Mouse (Mus musculus) embryo, embryonic 11.5 days (tissue): ENCODE data around the gene Mrpl52.

Experiments used
- DNase-seq: peaks from one replicate; pipeline ENCODE4 v3.0.0-alpha.2; 2012; ENCODE audit warnings: low read depth, low spot score

Mrpl52 gene

GRCm38 (mm10) chr14:54426689-54427398 is at the start of gene Mrpl52:
Mrpl52 (plus strand) TSS chr14:54426909.
- peak; percentile 90 for DNase-seq

- no peak for DNase-seq
Observed at GRCm38 (mm10) chr14:54377166-54377565, 49.5 kb upstream of the Mrpl52 start.

GRCm38 (mm10) chr14:54379571-54379970 is 47.1 kb upstream of the Mrpl52 start:
- DNase-seq: no peak

GRCm38 (mm10) chr14:54380616-54381015 is 46.1 kb upstream of the Mrpl52 start:
- DNase-seq: no peak

GRCm38 (mm10) chr14:54381816-54382215 is 44.9 kb upstream of the Mrpl52 start:
- DNase-seq: no peak

- DNase-seq: no peak
Observed at GRCm38 (mm10) chr14:54382641-54383040, 44.1 kb upstream of the Mrpl52 start.

- DNase-seq: no peak
Observed at GRCm38 (mm10) chr14:54383355-54383771, 43.3 kb upstream of the Mrpl52 start.

- DNase-seq: no peak
Observed at GRCm38 (mm10) chr14:54384396-54384795, 42.3 kb upstream of the Mrpl52 start.

GRCm38 (mm10) chr14:54385968-54386618 is 40.6 kb upstream of the Mrpl52 start:
- no peak for DNase-seq

GRCm38 (mm10) chr14:54387546-54387945 is 39.2 kb upstream of the Mrpl52 start:
- no peak for DNase-seq

- DNase-seq: no peak
Observed at GRCm38 (mm10) chr14:54390843-54391242, 35.9 kb upstream of the Mrpl52 start.

GRCm38 (mm10) chr14:54393794-54394193 is 32.9 kb upstream of the Mrpl52 start:
- DNase-seq: no peak

- DNase-seq: no peak
Observed at GRCm38 (mm10) chr14:54394309-54394708, 32.4 kb upstream of the Mrpl52 start.

- DNase-seq: no peak
Observed at GRCm38 (mm10) chr14:54396685-54397084, 30.0 kb upstream of the Mrpl52 start.

- DNase-seq: no peak
Observed at GRCm38 (mm10) chr14:54397872-54398527, 28.7 kb upstream of the Mrpl52 start.

- DNase-seq: no peak
Observed at GRCm38 (mm10) chr14:54398528-54398916, 28.2 kb upstream of the Mrpl52 start.

- no peak for DNase-seq
Observed at GRCm38 (mm10) chr14:54398921-54399382, 27.8 kb upstream of the Mrpl52 start.

GRCm38 (mm10) chr14:54401723-54402122 is 25.0 kb upstream of the Mrpl52 start:
- no peak for DNase-seq

- DNase-seq: no peak
Observed at GRCm38 (mm10) chr14:54408336-54409056, 18.2 kb upstream of the Mrpl52 start.

GRCm38 (mm10) chr14:54409057-54409645 is 17.6 kb upstream of the Mrpl52 start:
- DNase-seq: no peak

GRCm38 (mm10) chr14:54409980-54410810 is 16.5 kb upstream of the Mrpl52 start:
- no peak for DNase-seq
